Mouse (Mus musculus): Measurements from ENCODE around the gene Fkbp2.

The Fkbp2 gene

GRCm38 (mm10) chr19:6980381-6981093, at the start of gene Fkbp2:
Gene Fkbp2, minus strand, starts transcription at chr19:6980501.
- peak; percentile 99 for DNase-seq (ENCODE audit: low spot score)

- no peak for DNase-seq (ENCODE audit: low spot score)
These were observed 49.2 kb upstream of the Fkbp2 start for GRCm38 (mm10) chr19:7029531-7029930.

GRCm38 (mm10) chr19:7020224-7020641, 39.9 kb upstream of the Fkbp2 start:
- DNase-seq (ENCODE audit: low spot score) = peak; percentile 71

GRCm38 (mm10) chr19:7019191-7019590, 38.9 kb upstream of the Fkbp2 start, which contains the start of gene Fermt3:
Gene Fermt3, minus strand, starts transcription at chr19:7019469.
- no peak for DNase-seq (ENCODE audit: low spot score)

GRCm38 (mm10) chr19:7018546-7018945, 38.2 kb upstream of the Fkbp2 start:
- DNase-seq (ENCODE audit: low spot score) = no peak

- no peak for DNase-seq (ENCODE audit: low spot score)
These were observed 37.5 kb upstream of the Fkbp2 start for GRCm38 (mm10) chr19:7017541-7018457.

GRCm38 (mm10) chr19:7014481-7015135, 34.3 kb upstream of the Fkbp2 start:
- DNase-seq (ENCODE audit: low spot score) = no peak

- no peak for DNase-seq (ENCODE audit: low spot score)
These were observed 33.7 kb upstream of the Fkbp2 start for GRCm38 (mm10) chr19:7013984-7014383.

- DNase-seq (ENCODE audit: low spot score) = no peak
These were observed 32.1 kb upstream of the Fkbp2 start for GRCm38 (mm10) chr19:7012426-7012825.

GRCm38 (mm10) chr19:7006892-7007593, 26.7 kb upstream of the Fkbp2 start:
- no peak for DNase-seq (ENCODE audit: low spot score)

GRCm38 (mm10) chr19:6999360-7000063, 19.2 kb upstream of the Fkbp2 start:
- no peak for DNase-seq (ENCODE audit: low spot score)

GRCm38 (mm10) chr19:6997721-6998290, 17.5 kb upstream of the Fkbp2 start:
- peak; percentile 39 for DNase-seq (ENCODE audit: low spot score)

GRCm38 (mm10) chr19:6996006-6996405, 15.7 kb upstream of the Fkbp2 start, which contains the start of the genes Nudt22 and Trpt1:
Gene Nudt22, minus strand, starts transcription at chr19:6996117.
Gene Trpt1, plus strand, starts transcription at chr19:6996131.
- DNase-seq (ENCODE audit: low spot score) = peak; percentile 85

GRCm38 (mm10) chr19:6995255-6995991, 15.1 kb upstream of the Fkbp2 start:
- DNase-seq (ENCODE audit: low spot score) = no peak

- no peak for DNase-seq (ENCODE audit: low spot score)
These were observed 14.2 kb upstream of the Fkbp2 start for GRCm38 (mm10) chr19:6994489-6994888.

GRCm38 (mm10) chr19:6994002-6994401, 13.7 kb upstream of the Fkbp2 start:
- no peak for DNase-seq (ENCODE audit: low spot score)

GRCm38 (mm10) chr19:6993011-6993770, 12.9 kb upstream of the Fkbp2 start:
- DNase-seq (ENCODE audit: low spot score) = peak; percentile 48

- DNase-seq (ENCODE audit: low spot score) = peak; percentile 98
These were observed 11.9 kb upstream of the Fkbp2 start, which contains the start of gene Dnajc4 for GRCm38 (mm10) chr19:6992011-6992858. Gene Dnajc4, minus strand, starts transcription at chr19:6992572.

Data from testis, postnatal 10 days (tissue).